Mouse (Mus musculus): ENCODE measurements at regions not wholly inside any gene's neighbourhood (a gene's known extent, or its start where the extent isn't known, plus 50 kb on each side); places are given as distances from the start of the nearest gene placed in this dataset.

- Histone ChIP-seq H3K4me3 (no peak overlapping the region), H3K27ac (no peak overlapping the region)
- DNase-seq (ENCODE audit: extremely low spot score in 1 of 2, low spot score in 2 of 2): no peak
- intact Hi-C loops (cut with DNase I): no loop called here
- TF ChIP-seq CTCF (IDR thresholded peaks at IDR 0.05): no peak
Observed at GRCm38 (mm10) chr9:61258100-61258499, 114.1 kb upstream of the Tle3 start.

GRCm38 (mm10) chr9:61259421-61260174 lies 112.6 kb upstream of the Tle3 start:
- H3K27ac ChIP-seq: no peak overlapping the region
- DNase-seq (ENCODE audit: extremely low spot score in 1 of 2, low spot score in 2 of 2): no peak
- no peak overlapping the region for H3K4me3 ChIP-seq
- TF ChIP-seq CTCF (IDR thresholded peaks at IDR 0.05): no peak
- intact Hi-C loops (cut with DNase I): no loop called here

GRCm38 (mm10) chr9:61261263-61261662 lies 110.9 kb upstream of the Tle3 start:
- no peak overlapping the region for H3K4me3 ChIP-seq
- no peak for TF ChIP-seq CTCF (IDR thresholded peaks at IDR 0.05)
- intact Hi-C loops (cut with DNase I): no loop called here
- no peak overlapping the region for H3K27ac ChIP-seq
- DNase-seq (ENCODE audit: extremely low spot score in 1 of 2, low spot score in 2 of 2): no peak

GRCm38 (mm10) chr9:61261739-61262333 lies 110.3 kb upstream of the Tle3 start:
- intact Hi-C loops (cut with DNase I): no loop called here
- no peak for TF ChIP-seq CTCF (IDR thresholded peaks at IDR 0.05)
- Histone ChIP-seq H3K4me3 (no peak overlapping the region), H3K27ac (no peak overlapping the region)
- DNase-seq (ENCODE audit: extremely low spot score in 1 of 2, low spot score in 2 of 2): no peak

- H3K27ac ChIP-seq: no peak overlapping the region
- H3K4me3 ChIP-seq: no peak overlapping the region
- intact Hi-C loops (cut with DNase I): no loop called here
- DNase-seq (ENCODE audit: extremely low spot score in 1 of 2, low spot score in 2 of 2): no peak
- no peak for TF ChIP-seq CTCF (IDR thresholded peaks at IDR 0.05)
Observed at GRCm38 (mm10) chr9:61263335-61263734, 108.8 kb upstream of the Tle3 start.

- intact Hi-C loops (cut with DNase I): no loop called here
- no peak for DNase-seq (ENCODE audit: extremely low spot score in 1 of 2, low spot score in 2 of 2)
- TF ChIP-seq CTCF (IDR thresholded peaks at IDR 0.05): no peak
- H3K4me3 ChIP-seq: no peak overlapping the region
- no peak overlapping the region for H3K27ac ChIP-seq
Observed at GRCm38 (mm10) chr9:61265466-61265865, 106.7 kb upstream of the Tle3 start.

GRCm38 (mm10) chr9:61266992-61267391 lies 105.2 kb upstream of the Tle3 start:
- Histone ChIP-seq H3K4me3 (no peak overlapping the region), H3K27ac (no peak overlapping the region)
- TF ChIP-seq CTCF (IDR thresholded peaks at IDR 0.05): no peak
- DNase-seq (ENCODE audit: extremely low spot score in 1 of 2, low spot score in 2 of 2): no peak
- intact Hi-C loops (cut with DNase I): no loop called here

GRCm38 (mm10) chr9:61267541-61267940 lies 104.6 kb upstream of the Tle3 start:
- DNase-seq (ENCODE audit: extremely low spot score in 1 of 2, low spot score in 2 of 2): no peak
- TF ChIP-seq CTCF (IDR thresholded peaks at IDR 0.05): no peak
- intact Hi-C loops (cut with DNase I): no loop called here
- Histone ChIP-seq H3K4me3 (no peak overlapping the region), H3K27ac (no peak overlapping the region)

- intact Hi-C loops (cut with DNase I): no loop called here
- Histone ChIP-seq H3K4me3 (no peak overlapping the region), H3K27ac (no peak overlapping the region)
- no peak for DNase-seq (ENCODE audit: extremely low spot score in 1 of 2, low spot score in 2 of 2)
- no peak for TF ChIP-seq CTCF (IDR thresholded peaks at IDR 0.05)
Observed at GRCm38 (mm10) chr9:61268162-61268561, 104.0 kb upstream of the Tle3 start.

- no peak for TF ChIP-seq CTCF (IDR thresholded peaks at IDR 0.05)
- DNase-seq (ENCODE audit: extremely low spot score in 1 of 2, low spot score in 2 of 2): no peak
- H3K27ac ChIP-seq: no peak overlapping the region
- intact Hi-C loops (cut with DNase I): no loop called here
- H3K4me3 ChIP-seq: no peak overlapping the region
Observed at GRCm38 (mm10) chr9:61268681-61269080, 103.5 kb upstream of the Tle3 start.

- Histone ChIP-seq H3K27ac (no peak overlapping the region), H3K4me3 (no peak overlapping the region)
- TF ChIP-seq CTCF (IDR thresholded peaks at IDR 0.05): no peak
- no peak for DNase-seq (ENCODE audit: extremely low spot score in 1 of 2, low spot score in 2 of 2)
- intact Hi-C loops (cut with DNase I): no loop called here
Observed at GRCm38 (mm10) chr9:61269151-61269870, 102.9 kb upstream of the Tle3 start.

- no peak for TF ChIP-seq CTCF (IDR thresholded peaks at IDR 0.05)
- no peak for DNase-seq (ENCODE audit: extremely low spot score in 1 of 2, low spot score in 2 of 2)
- no peak overlapping the region for H3K4me3 ChIP-seq
- intact Hi-C loops (cut with DNase I): loop anchor here (10.0 kb wide), 1 partner anchor 444 kb away; no protein-coding TSS in a partner anchor
- H3K27ac ChIP-seq: no peak overlapping the region
Observed at GRCm38 (mm10) chr9:61271243-61271642, 100.9 kb upstream of the Tle3 start.

Data from left cerebral cortex, adult 2 months (tissue).